Mouse (Mus musculus) brain, embryonic 14.5 days (tissue): ENCODE measurements at regions not wholly inside any gene's neighbourhood (a gene's known extent, or its start where the extent isn't known, plus 50 kb on each side); places are given as distances from the start of the nearest gene placed in this dataset.

ENCODE experiments used
- DNase-seq: peaks from one replicate; pipeline ENCODE4 v3.0.0-alpha.2; 2011; ENCODE audit warnings: low read depth
- CTCF ChIP-seq: fragments of 200-500 bp; IDR thresholded peaks from 2 replicates; pipeline ENCODE4 v1.5.1; 2012; ENCODE audit warnings: inconsistent platforms, mild to moderate bottlenecking, moderate library complexity, borderline replicate concordance; ENCODE audit not compliant: insufficient read depth, insufficient read length; ENCODE audit errors: extremely low read depth
- POLR2A ChIP-seq: fragments of 200-500 bp; IDR thresholded peaks from 2 replicates; pipeline ENCODE4 v1.6.1; 2012; ENCODE audit warnings: mild to moderate bottlenecking, inconsistent platforms, borderline replicate concordance; ENCODE audit not compliant: poor library complexity, insufficient read depth, insufficient read length, severe bottlenecking; ENCODE audit errors: extremely low read depth

DNA sequence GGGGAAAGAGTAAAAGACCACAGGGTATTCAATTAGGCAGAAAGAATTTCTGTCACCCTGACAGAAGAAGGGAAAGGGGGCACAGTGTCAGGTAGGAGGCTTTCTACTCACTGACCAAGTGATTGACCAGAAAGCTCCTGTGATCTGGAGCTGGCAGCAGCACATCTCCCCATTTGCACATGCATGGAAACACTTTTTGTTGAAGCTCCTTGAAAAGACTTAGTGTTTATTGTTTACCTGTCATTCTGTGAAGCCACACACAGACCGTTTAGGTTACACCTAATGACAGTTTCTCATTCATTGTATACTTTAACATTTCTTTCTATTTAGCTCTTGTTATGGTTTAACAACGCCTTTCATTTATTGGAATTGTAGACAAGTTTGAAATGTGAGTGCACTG is 458.9 kb downstream of the Tmem161b start:
- peak; percentile 51 for DNase-seq
- TF ChIP-seq CTCF (no peak), POLR2A (no peak)

DNA sequence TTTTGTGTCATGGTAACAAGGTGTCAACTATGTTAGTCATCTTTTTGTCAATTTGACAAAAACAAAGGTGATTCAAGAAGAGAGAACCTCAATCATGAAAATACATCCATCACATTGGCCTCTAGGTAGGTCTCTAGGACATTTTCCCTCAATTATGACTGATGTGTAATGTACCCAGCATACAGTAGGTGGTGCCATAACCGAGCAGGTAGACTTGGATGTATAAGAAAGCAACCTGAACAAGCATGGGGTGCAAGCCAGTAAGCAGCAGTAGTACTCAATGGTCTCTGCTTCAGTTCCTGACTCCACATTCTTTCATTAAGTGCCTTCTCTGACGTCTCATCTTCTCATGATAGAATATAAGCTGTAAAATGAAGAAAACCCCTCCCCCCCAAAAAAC is 463.8 kb downstream of the Tmem161b start:
- no peak for TF ChIP-seq CTCF
- no peak for TF ChIP-seq POLR2A
- DNase-seq: no peak

DNA sequence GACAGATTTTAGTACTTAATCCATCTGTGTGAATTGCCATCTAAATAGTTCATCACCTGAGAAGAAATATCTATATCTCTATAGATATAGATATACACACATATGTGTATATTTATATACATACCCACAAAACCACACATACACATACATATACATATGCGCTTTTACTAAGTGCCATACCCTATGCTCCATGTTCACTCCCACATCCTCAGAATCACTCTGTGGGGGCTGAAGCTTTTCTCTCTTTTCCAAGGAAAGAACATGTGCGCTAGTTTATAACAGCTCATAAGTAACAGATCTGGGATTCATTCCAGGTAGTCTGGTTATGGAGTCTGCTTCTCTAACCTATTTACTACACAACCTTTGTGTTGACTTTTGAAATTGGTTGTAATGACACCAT is 471.4 kb downstream of the Tmem161b start:
- TF ChIP-seq POLR2A (no peak), CTCF (no peak)

DNA sequence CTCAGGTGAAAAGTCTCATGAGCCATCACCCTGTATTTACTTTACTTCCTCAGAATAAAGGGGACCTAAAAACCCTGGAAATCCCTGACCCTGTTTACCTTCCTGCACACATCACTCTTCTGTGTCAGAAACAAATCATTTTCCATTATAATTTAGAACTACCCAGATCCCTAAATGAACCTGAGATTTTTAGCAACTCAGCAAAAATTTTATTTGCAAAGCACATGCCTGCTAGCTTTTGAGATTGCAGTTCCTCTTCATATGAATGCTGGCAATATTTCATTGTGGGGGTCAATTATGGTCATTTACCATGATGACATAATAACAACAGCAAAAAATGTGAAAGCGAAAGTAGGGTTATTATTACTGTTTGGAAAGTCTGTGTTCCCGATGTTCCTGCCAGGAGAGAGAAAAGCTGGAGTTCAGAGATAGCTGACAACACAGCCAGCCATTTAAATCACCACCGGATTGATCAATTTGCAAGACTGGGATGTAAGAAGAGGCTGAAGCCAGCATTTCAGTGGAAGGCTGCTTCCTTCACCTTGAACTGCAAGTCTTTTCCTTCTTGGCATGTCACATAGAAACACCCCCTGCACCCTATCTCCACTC is 476.5 kb downstream of the Tmem161b start:
- DNase-seq: peak; percentile 29
- no peak for TF ChIP-seq POLR2A
- no peak for TF ChIP-seq CTCF

More for the DNA sequence above, 471.4 kb downstream of the Tmem161b start:
- DNase-seq: peak; percentile 31

DNA sequence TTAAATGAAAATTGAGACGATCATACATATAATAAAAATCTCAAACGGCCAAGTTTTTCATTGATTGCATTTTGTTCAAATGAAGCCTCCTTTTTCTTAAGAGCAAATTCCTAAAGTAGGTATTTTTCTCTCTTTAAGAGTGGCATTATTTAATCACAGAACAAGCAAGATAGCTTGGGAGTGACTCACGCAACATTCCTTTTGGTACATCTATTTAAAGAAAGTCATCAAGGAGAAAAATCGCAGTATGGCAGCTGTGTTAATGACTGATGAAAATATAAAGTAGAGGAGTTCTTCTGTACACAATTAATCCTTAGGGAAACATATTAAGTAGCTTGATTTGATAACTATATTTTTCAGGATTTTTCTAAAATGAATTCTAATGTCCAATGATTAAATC is 448.0 kb upstream of the Ccnh start:
- DNase-seq: peak; percentile 8
- TF ChIP-seq POLR2A: no peak
- TF ChIP-seq CTCF: no peak

DNA sequence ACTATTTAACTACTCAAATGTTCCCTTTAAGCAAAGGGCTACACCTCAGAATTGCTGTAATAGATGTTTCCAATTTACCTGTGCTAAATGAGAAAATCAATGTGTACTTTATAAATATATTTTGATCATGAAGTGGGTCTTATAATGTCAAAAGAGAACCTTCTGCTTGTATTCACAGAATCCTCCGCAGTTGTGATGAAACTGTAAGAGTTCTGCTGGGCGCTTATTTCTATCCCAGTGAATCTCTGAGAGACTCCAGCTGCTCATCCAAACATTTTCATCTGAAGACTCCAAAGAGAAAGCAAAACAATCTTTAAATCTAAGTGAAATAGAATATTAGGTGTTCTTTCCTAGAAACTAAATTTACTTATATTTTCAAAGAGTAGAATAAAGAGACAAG is 440.9 kb upstream of the Ccnh start:
- TF ChIP-seq POLR2A (no peak), CTCF (no peak)
- DNase-seq: peak; percentile 64

DNA sequence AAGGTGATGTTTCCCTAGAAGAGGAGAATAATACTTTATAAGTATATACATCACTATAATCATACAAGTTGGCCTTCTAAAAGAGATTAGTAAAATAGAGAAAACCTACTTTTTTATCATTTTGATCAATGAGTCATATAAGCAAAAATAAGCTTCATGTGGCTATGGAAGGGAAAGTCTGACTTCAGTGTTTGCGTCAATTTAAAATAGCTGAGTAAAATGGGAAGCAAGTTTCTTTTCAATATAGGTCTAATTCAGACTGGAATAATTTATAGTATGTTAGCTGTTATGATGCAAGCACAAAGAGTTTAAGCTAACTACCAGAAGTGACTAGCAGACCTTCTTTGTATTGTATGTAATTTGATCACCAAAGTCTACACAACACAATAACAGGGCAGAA is 440.0 kb upstream of the Ccnh start:
- no peak for DNase-seq
- TF ChIP-seq CTCF (no peak), POLR2A (no peak)

DNA sequence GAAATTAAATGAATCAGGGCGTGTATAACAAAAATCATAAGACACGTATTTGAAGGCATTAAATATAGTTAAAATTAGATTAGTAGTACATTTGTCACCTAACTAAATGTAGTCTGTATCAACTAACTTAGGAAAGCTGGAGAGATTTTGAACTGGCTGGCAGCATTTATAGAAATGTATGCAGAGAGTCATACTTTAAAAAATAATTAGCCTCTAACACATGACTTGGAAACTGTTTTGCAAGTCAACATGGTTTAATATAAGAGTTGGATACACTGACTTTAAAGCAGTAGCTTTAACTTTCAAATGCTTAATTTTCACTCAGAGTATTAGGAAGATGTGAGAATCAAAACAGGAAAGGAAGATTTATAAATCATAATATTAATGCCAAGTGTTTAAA is 439.1 kb upstream of the Ccnh start:
- DNase-seq: peak; percentile 50
- no peak for TF ChIP-seq POLR2A
- no peak for TF ChIP-seq CTCF

DNA sequence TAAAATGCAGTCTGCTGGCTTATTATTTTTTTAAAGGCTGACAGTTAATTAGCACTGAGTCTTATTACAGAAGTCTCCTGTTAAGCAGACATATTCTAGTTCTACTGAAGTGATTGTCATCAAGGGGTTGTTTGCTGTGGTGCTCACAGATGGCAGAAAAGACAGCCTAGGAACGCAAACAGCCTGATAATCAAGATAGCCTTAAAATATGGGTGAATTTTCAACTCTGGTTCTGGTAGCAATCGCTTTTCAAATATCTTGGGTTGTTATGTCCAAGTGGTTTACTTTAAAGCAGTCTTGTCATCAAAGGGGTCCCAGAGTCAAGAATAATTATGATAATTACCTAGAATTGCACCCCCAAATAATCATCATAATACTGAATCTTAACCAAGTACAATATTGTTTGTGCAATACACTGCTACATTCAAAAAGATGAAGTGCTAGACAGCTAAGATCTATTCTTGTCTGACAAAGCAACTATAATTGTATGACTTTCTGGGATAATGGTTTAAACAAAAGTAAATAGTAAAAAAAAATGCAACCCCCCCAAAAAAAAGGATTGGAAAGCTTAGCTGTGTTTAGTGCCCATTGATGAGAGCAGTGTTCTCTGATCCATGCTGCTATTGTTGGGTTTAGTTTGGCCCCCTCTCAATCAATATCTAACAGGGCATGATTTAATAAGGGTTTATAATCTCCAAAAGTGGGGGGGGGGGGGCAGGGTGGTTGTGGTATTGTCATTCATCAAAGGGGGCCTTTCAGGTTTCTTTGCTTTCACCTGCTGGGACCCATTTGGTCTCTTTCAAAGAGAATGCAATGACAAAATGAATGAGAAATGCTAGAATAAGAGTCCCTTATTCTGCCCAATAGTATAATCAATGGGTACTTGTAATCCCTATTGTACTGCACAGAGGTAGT is 437.4 kb upstream of the Ccnh start:
- no peak for TF ChIP-seq POLR2A
- TF ChIP-seq CTCF: no peak
- DNase-seq: peak; percentile 94

DNA sequence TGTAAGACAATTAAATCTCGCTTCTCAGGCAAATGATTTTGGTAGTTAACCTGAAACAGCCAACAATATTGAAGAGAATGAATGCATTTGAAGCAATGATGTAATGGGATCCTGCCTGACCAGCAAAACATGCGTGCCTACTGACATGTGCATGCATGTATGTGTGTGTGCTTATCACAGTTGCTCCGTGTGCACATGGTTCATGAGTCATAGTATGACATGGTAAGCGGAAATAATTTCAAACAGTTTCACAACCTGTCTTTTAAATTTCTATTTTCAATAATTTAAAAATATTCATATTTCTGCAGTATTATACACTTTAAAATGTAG is 436.8 kb upstream of the Ccnh start:
- DNase-seq: no peak
- TF ChIP-seq POLR2A (no peak), CTCF (no peak)

DNA sequence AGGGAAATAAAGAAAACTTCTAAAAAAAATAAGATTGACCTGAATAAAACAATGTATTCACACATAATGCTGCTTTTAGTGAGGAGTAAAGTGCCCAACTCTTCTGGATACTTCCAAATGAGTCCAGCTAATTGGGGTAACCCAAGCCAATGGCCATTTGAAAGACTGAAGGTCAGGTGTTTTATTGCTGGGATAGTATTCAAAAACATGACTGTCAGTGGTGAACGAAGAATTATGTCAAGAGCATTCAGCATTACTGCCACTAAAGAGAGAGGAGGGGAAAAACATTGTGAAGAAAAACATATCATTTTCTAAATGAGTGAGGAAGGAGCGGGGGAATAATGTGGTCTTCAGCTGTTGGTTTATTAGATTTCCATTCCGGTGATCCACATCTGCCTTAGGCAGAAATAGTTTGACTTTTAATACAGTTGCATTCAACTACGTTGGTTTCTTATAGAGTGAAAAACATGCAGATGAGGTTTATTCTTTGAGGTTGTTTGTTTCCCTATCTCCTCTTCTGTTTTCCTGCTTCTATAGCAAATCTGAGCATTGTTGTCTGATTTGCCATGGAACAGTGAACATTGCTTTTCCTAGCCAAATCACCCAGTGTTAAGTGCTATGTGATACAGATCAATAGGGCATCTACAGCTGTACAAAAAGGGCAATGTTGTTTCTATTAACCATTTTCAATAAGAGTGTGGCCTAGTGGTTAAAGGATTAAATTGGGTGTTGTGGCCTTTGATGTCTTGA is 435.3 kb upstream of the Ccnh start:
- DNase-seq: peak; percentile 84

DNA sequence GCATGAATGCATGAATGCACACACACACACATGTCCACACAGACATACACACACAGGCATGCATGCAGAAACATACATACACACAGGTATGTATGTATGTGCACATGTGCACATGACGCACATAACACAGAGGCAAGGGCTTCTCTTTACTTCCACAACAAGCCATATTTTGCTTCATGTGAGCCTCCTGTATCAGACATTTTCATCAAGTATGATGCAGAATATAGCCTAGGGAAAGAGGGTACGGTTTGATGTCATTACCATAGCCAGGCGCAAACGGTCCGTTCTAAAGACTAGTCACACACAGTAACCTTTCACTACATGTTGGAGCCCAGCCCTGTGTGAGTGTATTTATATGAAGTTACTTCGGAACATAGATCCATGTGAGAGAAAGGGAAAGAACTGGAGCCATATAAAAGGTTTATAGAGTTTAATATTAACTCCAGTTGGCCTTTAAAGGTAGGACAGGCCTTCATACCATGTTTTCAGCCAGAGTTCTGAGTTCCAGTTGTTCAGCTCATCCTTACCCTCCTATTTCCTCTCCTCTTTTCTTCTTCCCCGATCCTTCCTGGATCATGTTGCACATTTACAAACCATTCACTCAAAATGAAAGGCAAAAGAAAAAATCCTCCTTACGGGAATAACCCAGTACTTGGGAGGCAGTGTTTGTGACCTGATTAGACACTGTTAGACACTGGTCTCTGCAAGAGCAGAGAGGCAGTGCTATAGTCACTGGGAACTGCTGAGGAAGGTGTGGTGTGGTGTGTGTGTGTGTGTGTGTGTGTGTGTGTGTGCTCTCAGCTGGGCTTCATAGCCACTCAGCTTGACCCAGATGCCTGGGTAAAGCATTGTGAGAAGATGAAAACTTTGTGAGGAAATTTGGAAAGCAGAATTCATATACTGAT is 434.1 kb upstream of the Ccnh start:
- DNase-seq: peak; percentile 66
- TF ChIP-seq CTCF (no peak), POLR2A (no peak)

More for the DNA sequence above, 435.3 kb upstream of the Ccnh start:
- TF ChIP-seq POLR2A (no peak), CTCF (no peak)
